Mouse (Mus musculus): ENCODE measurements around the gene Gm33543. TPM values are rescaled to one million over a fixed set of nuclear protein-coding genes. Genes with fewer than 3 reads are reported as not detected.

The Gm33543 gene
- polyA plus RNA-seq, 1 experiment from 2014 or later = not detected

- H3K9me3 ChIP-seq (replicated peaks; ENCODE audit: control insufficient read depth, low read length) = no peaks in the 10 kb centered on the region
- no peak overlapping the region for H3K4me3 ChIP-seq (replicated peaks; ENCODE audit: low read length)
- 73% methylated on average over 15 of the region's 15 CpGs for WGBS
- H3K36me3 ChIP-seq (ENCODE audit: control insufficient read depth, insufficient read depth, low read length) = no peaks in the 10 kb centered on the region
- no peak overlapping the region for H3K4me2 ChIP-seq (ENCODE audit: low read depth, low read length)
- no peak overlapping the region for H3K27ac ChIP-seq (ENCODE audit: low read length)
- ATAC-seq (ENCODE audit: insufficient read depth, low FRiP score) = no peak
- no peak overlapping the region for H3K9ac ChIP-seq (ENCODE audit: low read length)
- H3K4me1 ChIP-seq (ENCODE audit: control insufficient read depth, insufficient read depth, low read length) = no peaks in the 10 kb centered on the region
- H3K27me3 ChIP-seq (ENCODE audit: control insufficient read depth, insufficient read depth, low read length) = no peaks in the 10 kb centered on the region
These were observed 51.8 kb downstream of the Gm33543 start for GRCm38 (mm10) chr10:95790771-95791426.

- no peak overlapping the region for H3K9ac ChIP-seq (ENCODE audit: low read length)
- no peak overlapping the region for H3K4me2 ChIP-seq (ENCODE audit: low read depth, low read length)
- no peak overlapping the region for H3K4me3 ChIP-seq (replicated peaks; ENCODE audit: low read length)
- 94% methylated on average over 2 of the region's 2 CpGs for WGBS
- H3K36me3 ChIP-seq (ENCODE audit: control insufficient read depth, insufficient read depth, low read length) = no peaks in the 10 kb centered on the region
- no peak for ATAC-seq (ENCODE audit: insufficient read depth, low FRiP score)
- H3K4me1 ChIP-seq (ENCODE audit: control insufficient read depth, insufficient read depth, low read length) = no peaks in the 10 kb centered on the region
- no peak overlapping the region for H3K27ac ChIP-seq (ENCODE audit: low read length)
- H3K27me3 ChIP-seq (ENCODE audit: control insufficient read depth, insufficient read depth, low read length) = no peaks in the 10 kb centered on the region
- no peaks in the 10 kb centered on the region for H3K9me3 ChIP-seq (replicated peaks; ENCODE audit: control insufficient read depth, low read length)
These were observed 55.6 kb downstream of the Gm33543 start for GRCm38 (mm10) chr10:95787176-95787575.

- WGBS = 35% methylated on average over 7 of the region's 7 CpGs
- no peak overlapping the region for H3K27ac ChIP-seq (ENCODE audit: low read length)
- H3K9ac ChIP-seq (ENCODE audit: low read length) = no peak overlapping the region
- H3K4me3 ChIP-seq (replicated peaks; ENCODE audit: low read length) = no peak overlapping the region
- H3K36me3 ChIP-seq (ENCODE audit: control insufficient read depth, insufficient read depth, low read length) = no peaks in the 10 kb centered on the region
- no peak overlapping the region for H3K4me2 ChIP-seq (ENCODE audit: low read depth, low read length)
- ATAC-seq (ENCODE audit: insufficient read depth, low FRiP score) = no peak
- no peaks in the 10 kb centered on the region for H3K4me1 ChIP-seq (ENCODE audit: control insufficient read depth, insufficient read depth, low read length)
- no peaks in the 10 kb centered on the region for H3K27me3 ChIP-seq (ENCODE audit: control insufficient read depth, insufficient read depth, low read length)
- H3K9me3 ChIP-seq (replicated peaks; ENCODE audit: control insufficient read depth, low read length) = no peaks in the 10 kb centered on the region
These were observed 57.9 kb downstream of the Gm33543 start for GRCm38 (mm10) chr10:95784837-95785236.

- no peak overlapping the region for H3K9ac ChIP-seq (ENCODE audit: low read length)
- H3K9me3 ChIP-seq (replicated peaks; ENCODE audit: control insufficient read depth, low read length) = no peaks in the 10 kb centered on the region
- 74% methylated on average over 8 of the region's 8 CpGs for WGBS
- H3K4me1 ChIP-seq (ENCODE audit: control insufficient read depth, insufficient read depth, low read length) = no peaks in the 10 kb centered on the region
- H3K27ac ChIP-seq (ENCODE audit: low read length) = no peak overlapping the region
- no peak overlapping the region for H3K4me3 ChIP-seq (replicated peaks; ENCODE audit: low read length)
- ATAC-seq (ENCODE audit: insufficient read depth, low FRiP score) = no peak
- no peaks in the 10 kb centered on the region for H3K36me3 ChIP-seq (ENCODE audit: control insufficient read depth, insufficient read depth, low read length)
- no peaks in the 10 kb centered on the region for H3K27me3 ChIP-seq (ENCODE audit: control insufficient read depth, insufficient read depth, low read length)
- H3K4me2 ChIP-seq (ENCODE audit: low read depth, low read length) = no peak overlapping the region
These were observed 61.7 kb downstream of the Gm33543 start for GRCm38 (mm10) chr10:95780881-95781600.

- Histone ChIP-seq H3K27ac (ENCODE audit: low read length) (no peak overlapping the region), H3K4me2 (ENCODE audit: low read depth, low read length) (no peak overlapping the region), H3K36me3 (ENCODE audit: control insufficient read depth, insufficient read depth, low read length) (no peaks in the 10 kb centered on the region), H3K9ac (ENCODE audit: low read length) (no peak overlapping the region), H3K4me1 (ENCODE audit: control insufficient read depth, insufficient read depth, low read length) (no peaks in the 10 kb centered on the region), H3K9me3 (replicated peaks; ENCODE audit: control insufficient read depth, low read length) (no peaks in the 10 kb centered on the region), H3K27me3 (ENCODE audit: control insufficient read depth, insufficient read depth, low read length) (no peaks in the 10 kb centered on the region), H3K4me3 (replicated peaks; ENCODE audit: low read length) (no peak overlapping the region)
- no peak for ATAC-seq (ENCODE audit: insufficient read depth, low FRiP score)
- 74% methylated on average over 13 of the region's 13 CpGs for WGBS
These were observed 62.8 kb downstream of the Gm33543 start for GRCm38 (mm10) chr10:95779801-95780385.

DNA sequence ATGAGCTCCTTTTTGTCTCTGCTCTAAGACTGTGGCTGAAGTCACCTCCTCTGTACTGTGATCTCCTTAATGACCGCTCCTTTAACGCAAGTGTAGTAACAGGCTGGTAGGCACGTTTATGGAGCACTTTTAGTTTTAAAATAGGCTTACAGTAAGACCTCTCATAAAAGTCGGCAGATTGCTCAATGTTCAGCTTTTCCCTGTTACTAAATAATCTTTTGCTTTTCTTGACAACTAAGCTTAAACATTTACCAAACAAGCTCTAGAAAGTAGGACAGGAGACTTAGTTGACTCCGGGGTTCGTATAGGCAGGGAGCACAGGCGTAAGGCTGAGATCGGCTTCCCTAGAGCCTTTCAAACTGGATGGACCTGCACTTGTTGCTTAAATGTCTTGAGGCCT, 64.1 kb downstream of the Gm33543 start:
- no peak overlapping the region for H3K4me2 ChIP-seq (ENCODE audit: low read depth, low read length)
- WGBS = 65% methylated on average over 8 of the region's 8 CpGs
- no peaks in the 10 kb centered on the region for H3K4me1 ChIP-seq (ENCODE audit: control insufficient read depth, insufficient read depth, low read length)
- no peaks in the 10 kb centered on the region for H3K36me3 ChIP-seq (ENCODE audit: control insufficient read depth, insufficient read depth, low read length)
- no peaks in the 10 kb centered on the region for H3K9me3 ChIP-seq (replicated peaks; ENCODE audit: control insufficient read depth, low read length)
- H3K27ac ChIP-seq (ENCODE audit: low read length) = no peak overlapping the region
- no peaks in the 10 kb centered on the region for H3K27me3 ChIP-seq (ENCODE audit: control insufficient read depth, insufficient read depth, low read length)
- no peak overlapping the region for H3K4me3 ChIP-seq (replicated peaks; ENCODE audit: low read length)
- H3K9ac ChIP-seq (ENCODE audit: low read length) = no peak overlapping the region
- no peak for ATAC-seq (ENCODE audit: insufficient read depth, low FRiP score)

DNA sequence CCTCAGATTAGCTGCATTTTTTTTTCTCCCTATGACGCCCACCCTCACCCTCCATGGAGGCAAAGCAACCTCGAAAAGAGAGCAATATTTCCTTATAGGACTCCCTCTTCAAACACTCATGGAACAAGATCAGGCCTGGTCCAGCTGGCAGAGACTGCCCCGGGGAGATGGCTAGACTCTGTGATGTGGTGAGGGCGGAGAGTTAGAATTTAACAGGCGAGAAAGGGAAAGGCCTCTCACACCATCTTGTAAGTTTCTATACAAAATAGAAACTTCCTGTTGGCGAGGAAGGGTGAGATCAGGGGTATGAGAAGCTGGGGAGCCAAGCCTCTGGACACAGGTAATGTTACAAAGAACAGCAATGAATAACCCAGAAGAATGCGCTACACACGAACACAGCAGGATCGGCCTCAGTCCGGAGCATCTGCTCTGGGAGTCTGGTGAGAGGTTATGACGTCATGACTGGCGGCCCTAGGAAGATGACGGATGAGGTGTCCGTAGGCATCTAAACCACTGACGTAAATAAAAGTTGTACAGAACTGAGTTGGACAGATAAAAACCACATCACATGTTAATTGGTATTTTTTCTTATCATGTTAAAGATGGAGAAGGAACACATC, 64.9 kb downstream of the Gm33543 start:
- H3K36me3 ChIP-seq (ENCODE audit: control insufficient read depth, insufficient read depth, low read length) = no peaks in the 10 kb centered on the region
- no peaks in the 10 kb centered on the region for H3K4me1 ChIP-seq (ENCODE audit: control insufficient read depth, insufficient read depth, low read length)
- no peaks in the 10 kb centered on the region for H3K9me3 ChIP-seq (replicated peaks; ENCODE audit: control insufficient read depth, low read length)
- H3K27me3 ChIP-seq (ENCODE audit: control insufficient read depth, insufficient read depth, low read length) = no peaks in the 10 kb centered on the region
- H3K27ac ChIP-seq (ENCODE audit: low read length) = no peak overlapping the region
- H3K4me2 ChIP-seq (ENCODE audit: low read depth, low read length) = no peak overlapping the region
- no peak for ATAC-seq (ENCODE audit: insufficient read depth, low FRiP score)
- no peak overlapping the region for H3K9ac ChIP-seq (ENCODE audit: low read length)
- no peak overlapping the region for H3K4me3 ChIP-seq (replicated peaks; ENCODE audit: low read length)
- WGBS = 81% methylated on average over 15 of the region's 15 CpGs

- no peaks in the 10 kb centered on the region for H3K4me1 ChIP-seq (ENCODE audit: control insufficient read depth, insufficient read depth, low read length)
- no peak overlapping the region for H3K9ac ChIP-seq (ENCODE audit: low read length)
- H3K27me3 ChIP-seq (ENCODE audit: control insufficient read depth, insufficient read depth, low read length) = no peaks in the 10 kb centered on the region
- H3K27ac ChIP-seq (ENCODE audit: low read length) = no peak overlapping the region
- no peak overlapping the region for H3K4me3 ChIP-seq (replicated peaks; ENCODE audit: low read length)
- H3K9me3 ChIP-seq (replicated peaks; ENCODE audit: control insufficient read depth, low read length) = no peaks in the 10 kb centered on the region
- no peak for ATAC-seq (ENCODE audit: insufficient read depth, low FRiP score)
- H3K36me3 ChIP-seq (ENCODE audit: control insufficient read depth, insufficient read depth, low read length) = no peaks in the 10 kb centered on the region
- no peak overlapping the region for H3K4me2 ChIP-seq (ENCODE audit: low read depth, low read length)
- WGBS = 81% methylated on average over 1 of the region's 1 CpGs
These were observed 65.7 kb downstream of the Gm33543 start for GRCm38 (mm10) chr10:95777071-95777470.

DNA sequence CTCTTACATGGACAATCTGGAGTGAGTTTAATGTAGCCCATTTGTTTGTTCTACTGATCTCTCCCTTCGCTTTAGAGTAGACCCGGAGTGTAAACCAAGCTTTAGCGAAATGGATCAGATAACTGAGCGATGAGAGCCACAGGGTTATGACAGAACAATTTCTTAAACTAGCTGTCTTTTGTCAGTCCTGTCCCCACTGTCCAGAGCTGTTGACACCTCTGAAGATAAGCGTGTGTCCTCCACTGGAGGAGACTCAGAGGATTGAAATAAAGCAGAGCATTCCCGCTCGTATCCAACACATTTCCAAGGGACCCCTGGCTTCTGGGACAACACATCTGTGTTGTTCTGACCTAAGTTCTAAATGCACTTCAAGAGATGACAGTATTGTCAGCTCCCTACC, 67.9 kb downstream of the Gm33543 start:
- 50% methylated on average over 7 of the region's 7 CpGs for WGBS
- no peaks in the 10 kb centered on the region for H3K9me3 ChIP-seq (replicated peaks; ENCODE audit: control insufficient read depth, low read length)
- no peaks in the 10 kb centered on the region for H3K36me3 ChIP-seq (ENCODE audit: control insufficient read depth, insufficient read depth, low read length)
- H3K4me1 ChIP-seq (ENCODE audit: control insufficient read depth, insufficient read depth, low read length) = no peaks in the 10 kb centered on the region
- H3K27me3 ChIP-seq (ENCODE audit: control insufficient read depth, insufficient read depth, low read length) = no peaks in the 10 kb centered on the region
- no peak overlapping the region for H3K9ac ChIP-seq (ENCODE audit: low read length)
- H3K4me3 ChIP-seq (replicated peaks; ENCODE audit: low read length) = no peak overlapping the region
- no peak overlapping the region for H3K4me2 ChIP-seq (ENCODE audit: low read depth, low read length)
- H3K27ac ChIP-seq (ENCODE audit: low read length) = no peak overlapping the region
- ATAC-seq (ENCODE audit: insufficient read depth, low FRiP score) = no peak

Measured in stomach, embryonic 16.5 days (tissue).